Mouse (Mus musculus) liver, adult 2 months (tissue): ENCODE measurements around the gene Slc25a34.

Source experiments
- CTCF ChIP-seq: fragments of 200-500 bp; IDR thresholded peaks from 2 replicates; pipeline ENCODE4 v1.5.1; 2011; ENCODE audit warnings: low read depth, low read length, control low read depth
- POLR2A ChIP-seq: fragments of 200-500 bp; IDR thresholded peaks from 2 replicates; pipeline ENCODE4 v1.6.1; 2011; ENCODE audit warnings: low read length, control low read depth; ENCODE audit not compliant: insufficient read depth; ENCODE audit errors: extremely low read depth

- no peak for TF ChIP-seq CTCF
- no peak for TF ChIP-seq POLR2A
These were observed 23.3 kb downstream of the Slc25a34 start for GRCm38 (mm10) chr4:141600364-141600763.
